In genomic region chr13:42301961-42302861, GRCm38 (mm10) we compare ENCODE assay signal across 8 mouse cellular contexts. TPM values are rescaled to one million over a fixed set of nuclear protein-coding genes. Genes with fewer than 3 reads are reported as not detected.
DNase-seq lines count a peak whose midpoint lies in the region; ATAC-seq and TF ChIP-seq lines count a peak whose summit lies in the region.

No protein-coding gene starts in this region.

- no peak overlapping the region for H3K9ac ChIP-seq in liver, adult 2 months (ENCODE audit: low read depth, low read length)
- H3K9ac ChIP-seq in forebrain, embryonic 12.5 days, result no peak overlapping the region; the same call in 1 of the 2 replicates
- peak overlapping the region; percentile 49; the same call in 1 of the 2 replicates for H3K9ac ChIP-seq in intestine, embryonic 16.5 days (ENCODE audit: low read depth, low read length)

- peak overlapping the region; percentile 27; the same call in 1 of the 2 replicates for H3K4me3 ChIP-seq in liver, adult 2 months (ENCODE audit: insufficient read depth, low read depth, low read length)
- H3K4me3 ChIP-seq in forebrain, embryonic 12.5 days (replicated peaks), result peak overlapping the region; percentile 42
- peak overlapping the region; percentile 52 for H3K4me3 ChIP-seq in intestine, embryonic 16.5 days (ENCODE audit: low read length)
- no peak overlapping the region for H3K4me3 ChIP-seq in thymus, adult 2 months (ENCODE audit: control insufficient read depth, insufficient read depth, low read length)

- no peak overlapping the region for H3K27ac ChIP-seq in liver, adult 2 months (replicated peaks; ENCODE audit: insufficient read depth, low read depth, low read length)
- no peak overlapping the region for H3K27ac ChIP-seq in forebrain, embryonic 12.5 days
- H3K27ac ChIP-seq in intestine, embryonic 16.5 days (ENCODE audit: low read length), result no peak overlapping the region
- H3K27ac ChIP-seq in thymus, adult 2 months (ENCODE audit: control insufficient read depth, insufficient read depth, low read length), result no peak overlapping the region

- H3K4me1 ChIP-seq in liver, adult 2 months (ENCODE audit: control insufficient read depth, insufficient read depth, low read length), result peaks cover 5% of the 10 kb centered on the region
- peaks cover 18% of the 10 kb centered on the region for H3K4me1 ChIP-seq in forebrain, embryonic 12.5 days
- H3K4me1 ChIP-seq in intestine, embryonic 16.5 days (ENCODE audit: control insufficient read depth, insufficient read depth, low read length), result peaks cover 18% of the 10 kb centered on the region
- H3K4me1 ChIP-seq in thymus, adult 2 months (replicated peaks; ENCODE audit: control insufficient read depth, insufficient read depth, low read length), result no peaks in the 10 kb centered on the region

- H3K4me2 ChIP-seq in forebrain, embryonic 12.5 days, result peak overlapping the region; percentile 72
- peak overlapping the region; percentile 63 for H3K4me2 ChIP-seq in intestine, embryonic 16.5 days (ENCODE audit: low read depth, low read length)

- H3K27me3 ChIP-seq in liver, adult 2 months (ENCODE audit: control insufficient read depth, insufficient read depth, low read length), result no peaks in the 10 kb centered on the region
- peaks cover 52% of the 10 kb centered on the region for H3K27me3 ChIP-seq in forebrain, embryonic 12.5 days
- H3K27me3 ChIP-seq in intestine, embryonic 16.5 days (replicated peaks; ENCODE audit: control insufficient read depth, insufficient read depth, low read length), result 0 out of 2 replicates have a peak, but pooled peaks cover 4% of the 10 kb centered on the region
- no peaks in the 10 kb centered on the region; the same call in 1 of the 2 replicates for H3K27me3 ChIP-seq in thymus, adult 2 months (ENCODE audit: control insufficient read depth, insufficient read depth, low read length)

- ATAC-seq in forebrain, embryonic 12.5 days (ENCODE audit: low FRiP score), result no peak
- ATAC-seq in intestine, embryonic 16.5 days, result no peak
- ATAC-seq in megakaryocyte-erythroid progenitor cell, adult 5-6 weeks (replicated peaks; ENCODE audit: low FRiP score, low TSS enrichment, poor library complexity, severe bottlenecking), result no peak

- peak; percentile 50 for TF ChIP-seq CTCF in liver, adult 2 months (IDR thresholded peaks at IDR 0.05; ENCODE audit: low read depth, low read length)
- no peak for TF ChIP-seq CTCF in thymus, adult 2 months (IDR thresholded peaks at IDR 0.05; ENCODE audit: borderline replicate concordance, control insufficient read depth, extremely low read depth, insufficient read depth, low read length, poor library complexity)

- no peaks in the 10 kb centered on the region for H3K36me3 ChIP-seq in liver, adult 2 months (ENCODE audit: control insufficient read depth, insufficient read depth, low read length)
- no peaks in the 10 kb centered on the region for H3K36me3 ChIP-seq in forebrain, embryonic 12.5 days (replicated peaks)
- no peaks in the 10 kb centered on the region for H3K36me3 ChIP-seq in intestine, embryonic 16.5 days (ENCODE audit: control insufficient read depth, insufficient read depth, low read length)
- no peaks in the 10 kb centered on the region for H3K36me3 ChIP-seq in thymus, adult 2 months (ENCODE audit: control insufficient read depth, insufficient read depth, low read length)

- no peak for TF ChIP-seq POLR2A in liver, adult 2 months (IDR thresholded peaks at IDR 0.05; ENCODE audit: extremely low read depth, insufficient read depth, low read length)
- TF ChIP-seq POLR2A in thymus, adult 2 months (IDR thresholded peaks at IDR 0.05; ENCODE audit: control insufficient read depth, extremely low read depth, insufficient read depth, low read length, poor library complexity), result no peak

- peak; percentile 18 for DNase-seq in liver, adult 2 months (ENCODE audit: extremely low read depth, low read depth, low spot score)
- DNase-seq in liver, result no peak
- DNase-seq in lung, postnatal 10 days, result peak; percentile 36
- no peak for DNase-seq in thymus, adult 2 months
- DNase-seq in thymus, postnatal 4 days, result no peak

- no peaks in the 10 kb centered on the region for H3K9me3 ChIP-seq in forebrain, embryonic 12.5 days
- no peaks in the 10 kb centered on the region for H3K9me3 ChIP-seq in intestine, embryonic 16.5 days (ENCODE audit: control insufficient read depth, low read length)

- no peaks in the 10 kb centered on the region for H3K79me2 ChIP-seq in liver, adult 2 months (ENCODE audit: control insufficient read depth, insufficient read depth, low read length)

- 18% methylated on average over 27 of the region's 27 CpGs for WGBS in liver, adult 2 months
- 5% methylated on average over 27 of the region's 27 CpGs for WGBS in forebrain, embryonic 12.5 days
- WGBS in intestine, embryonic 16.5 days, result 18% methylated on average over 27 of the region's 27 CpGs
- 20% methylated on average over 27 of the region's 27 CpGs for WGBS in thymus, adult 2 months

RNA-seq across cellular contexts. Expression of gene Edn1, which starts 0.9 kb away (rescaled TPM):
- 0.13 and 0.18 TPM in 2 replicates for total RNA-seq in liver, adult 2 months (2014; rRNA removed)
- 0.24 and 0.32 TPM in 2 replicates for polyA plus RNA-seq in liver, adult 2 months (2012; rRNA removed)
- 0.62 and 1.5 TPM in 2 replicates for polyA plus RNA-seq in forebrain, embryonic 12.5 days (2016; fragmentation: Nextera tagmentation; extraction: Ambion mirVana)
- polyA plus RNA-seq in intestine, embryonic 16.5 days (2015; fragmentation: Nextera tagmentation; extraction: Ambion mirVana), result 5.7 and 6.3 TPM in 2 replicates
- polyA plus RNA-seq in thymus, adult 2 months (2012; rRNA removed), result 0.65 and 0.80 TPM in 2 replicates
- not detected in 2 replicates for total RNA-seq in megakaryocyte-erythroid progenitor cell, adult 5-6 weeks (2014; fragmentation: Nextera tagmentation)
- 0.56 TPM in 1 of 2 replicates, not detected in the other for total RNA-seq in megakaryocyte-erythroid progenitor cell, adult 5-6 weeks (2017)

Comparison
In these comparisons a context has a peak if more than half of its experiments do, and no peak if none do; other contexts are left out.
1. DNase-seq: peak in liver, adult 2 months (single experiment) and lung, postnatal 10 days (single experiment); none in liver (single experiment), thymus, adult 2 months (single experiment) and thymus, postnatal 4 days (single experiment).